Mouse (Mus musculus) liver, embryonic 16.5 days (tissue): ENCODE data around the gene Myoz2. TPM values are rescaled to one million over a fixed set of nuclear protein-coding genes. Genes with fewer than 3 reads are reported as not detected.

Source experiments
- ATAC-seq: fragments of 200-750 bp; cut with Nextera tagmentation; 2 replicates; pipeline ENCODE4 v1.8.0; 2017; ENCODE audit warnings: low read depth, mild to moderate bottlenecking, moderate number of reproducible peaks, moderate library complexity
- H3K27ac ChIP-seq: fragments of 300-500 bp; sonication (generic); 2 replicates; pipeline ENCODE4 v1.5.1; 2014; ENCODE audit warnings: mild to moderate bottlenecking, low read length
- H3K27me3 ChIP-seq: fragments of 300-500 bp; sonication (generic); 2 replicates; pipeline ENCODE4 v1.6.1; 2014; ENCODE audit warnings: low read depth, low read length, mixed read lengths; ENCODE audit not compliant: control insufficient read depth, insufficient read depth
- H3K36me3 ChIP-seq: fragments of 300-500 bp; sonication (generic); 2 replicates; pipeline ENCODE4 v1.6.1; 2014; ENCODE audit warnings: mild to moderate bottlenecking; ENCODE audit not compliant: control insufficient read depth, insufficient read depth
- H3K4me1 ChIP-seq: fragments of 300-500 bp; sonication (generic); 2 replicates; pipeline ENCODE4 v1.6.1; 2014; ENCODE audit warnings: low read depth, low read length, mixed read lengths; ENCODE audit not compliant: control insufficient read depth
- H3K4me2 ChIP-seq: fragments of 300-500 bp; sonication (generic); 2 replicates; pipeline ENCODE4 v1.6.1; 2014; ENCODE audit warnings: low read depth, low read length, mixed read lengths
- H3K4me3 ChIP-seq: fragments of 300-500 bp; sonication (generic); 2 replicates; pipeline ENCODE4 v1.5.1; 2014; ENCODE audit warnings: low read depth, mild to moderate bottlenecking, low read length
- H3K9ac ChIP-seq: fragments of 300-500 bp; sonication (generic); 2 replicates; pipeline ENCODE4 v1.6.1; 2014; ENCODE audit warnings: low read depth, low read length
- H3K9me3 ChIP-seq: fragments of 300-500 bp; sonication (generic); replicated peaks from 2 replicates; pipeline ENCODE4 v1.6.1; 2016; ENCODE audit warnings: low read length; ENCODE audit not compliant: control insufficient read depth
- WGBS: fragments of 180-500 bp; shearing (Covaris S2); extraction: QIAGEN DNeasy Blood & Tissue Kit; methylation state at CpG from one replicate; pipeline ENCODE4 v1.1.7; 2014; ENCODE audit not compliant: insufficient replicate concordance; 5-methylcytosine and 5-hydroxymethylcytosine counted together
- microRNA-seq: library from miRNA; unstranded; fragments of <30 nt; microRNA quantifications from one replicate; pipeline ENCODE4, GENCODE M21; 2016
- polyA plus RNA-seq: library from polyadenylated mRNA; unstranded; fragments of >200 nt; fragmentation: Nextera tagmentation; extraction: Ambion mirVana; gene quantifications from 2 replicates; pipeline ENCODE4 v1.2.1, GENCODE M21; 2015

The Myoz2 gene
- polyA plus RNA-seq, 1 experiment from 2014 or later = 2.5 TPM

GRCm38 (mm10) chr3:122972126-122972822, 62.5 kb downstream of the Myoz2 start:
- ATAC-seq = no peak
- Histone ChIP-seq H3K9ac (no peak overlapping the region), H3K27me3 (no peaks in the 10 kb centered on the region), H3K9me3 (no peaks in the 10 kb centered on the region), H3K36me3 (no peaks in the 10 kb centered on the region; the same call in 1 of the 2 replicates), H3K4me1 (no peaks in the 10 kb centered on the region; the same call in 1 of the 2 replicates), H3K4me3 (no peak overlapping the region), H3K4me2 (no peak overlapping the region), H3K27ac (no peak overlapping the region)
- 64% methylated on average over 3 of the region's 3 CpGs for WGBS

DNA sequence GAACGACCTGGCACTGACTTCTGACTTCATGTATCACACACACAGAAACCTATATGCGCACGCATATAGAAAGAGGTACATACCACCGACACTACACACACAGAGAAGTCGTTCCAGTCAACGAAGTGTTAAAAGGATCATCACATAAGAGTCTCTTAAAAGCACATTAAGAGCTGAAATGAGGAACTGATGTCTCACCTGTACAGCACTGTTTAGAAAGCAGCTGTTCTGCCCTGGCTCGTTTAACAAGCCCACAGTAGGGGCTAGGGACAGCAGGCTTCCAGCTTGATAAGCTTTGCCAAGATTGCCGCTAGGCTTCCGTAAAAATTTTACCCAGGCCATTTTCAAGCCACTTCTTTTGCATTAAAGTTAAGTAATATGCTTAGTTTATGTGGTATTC, 66.4 kb downstream of the Myoz2 start:
- Histone ChIP-seq H3K4me2 (no peak overlapping the region), H3K4me3 (no peak overlapping the region), H3K27me3 (no peaks in the 10 kb centered on the region), H3K27ac (no peak overlapping the region), H3K9ac (no peak overlapping the region), H3K36me3 (no peaks in the 10 kb centered on the region; the same call in 1 of the 2 replicates), H3K4me1 (no peaks in the 10 kb centered on the region; the same call in 1 of the 2 replicates), H3K9me3 (no peaks in the 10 kb centered on the region)
- ATAC-seq = no peak
- WGBS = 81% methylated on average over 9 of the region's 9 CpGs

DNA sequence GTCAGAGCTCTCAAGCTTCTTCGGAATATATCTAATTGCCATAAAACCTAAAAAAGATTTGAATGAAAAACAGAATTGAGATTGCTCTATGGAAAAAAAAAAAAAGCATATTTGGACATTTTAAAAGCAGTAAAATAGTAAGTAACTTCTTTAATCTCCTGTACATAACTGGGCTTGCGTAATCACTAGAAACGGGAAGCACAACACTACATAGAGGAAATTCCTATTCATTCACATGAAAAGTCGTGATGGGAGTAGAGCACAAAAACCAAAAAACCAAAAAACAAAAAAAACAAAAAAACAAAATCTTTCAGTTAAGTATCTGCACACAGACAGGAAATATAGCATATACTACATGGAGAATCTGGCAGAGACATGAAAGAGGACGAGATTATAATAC, 70.5 kb downstream of the Myoz2 start:
- H3K4me3 ChIP-seq = no peak overlapping the region
- no peak overlapping the region for H3K9ac ChIP-seq
- no peak for ATAC-seq
- no peaks in the 10 kb centered on the region for H3K4me1 ChIP-seq
- no peaks in the 10 kb centered on the region for H3K9me3 ChIP-seq
- no peak overlapping the region for H3K4me2 ChIP-seq
- WGBS = 47% methylated on average over 5 of the region's 5 CpGs
- no peaks in the 10 kb centered on the region for H3K27me3 ChIP-seq
- peaks cover 4% of the 10 kb centered on the region for H3K36me3 ChIP-seq
- no peak overlapping the region for H3K27ac ChIP-seq

Small RNA genes within 50 kb of the gene (microRNA-seq; reads per million reads assigned to microRNA genes)
- not detected for gene Gm22066

Other genes with a start within 250 kb of the Myoz2 start
- 8.3 and 16.5 TPM in 2 replicates for gene Fabp2, start 139.9 kb downstream of the Myoz2 start, polyA plus RNA-seq
- not detected in 2 replicates for gene Gm10959, start 115.7 kb downstream of the Myoz2 start, polyA plus RNA-seq
- gene 1810037I17Rik, start 110.8 kb downstream of the Myoz2 start, polyA plus RNA-seq = 67.1 and 91.3 TPM in 2 replicates
- gene Usp53, start 50.5 kb downstream of the Myoz2 start, polyA plus RNA-seq = 2.0 and 3.0 TPM in 2 replicates
- gene Synpo2, start 201.1 kb upstream of the Myoz2 start, polyA plus RNA-seq = 0.14 and 0.48 TPM in 2 replicates
- gene Sec24d, start 232.4 kb upstream of the Myoz2 start, polyA plus RNA-seq = 22.6 and 25.1 TPM in 2 replicates